28 mouse cellular contexts compared by ENCODE assay signal in the genomic region with DNA sequence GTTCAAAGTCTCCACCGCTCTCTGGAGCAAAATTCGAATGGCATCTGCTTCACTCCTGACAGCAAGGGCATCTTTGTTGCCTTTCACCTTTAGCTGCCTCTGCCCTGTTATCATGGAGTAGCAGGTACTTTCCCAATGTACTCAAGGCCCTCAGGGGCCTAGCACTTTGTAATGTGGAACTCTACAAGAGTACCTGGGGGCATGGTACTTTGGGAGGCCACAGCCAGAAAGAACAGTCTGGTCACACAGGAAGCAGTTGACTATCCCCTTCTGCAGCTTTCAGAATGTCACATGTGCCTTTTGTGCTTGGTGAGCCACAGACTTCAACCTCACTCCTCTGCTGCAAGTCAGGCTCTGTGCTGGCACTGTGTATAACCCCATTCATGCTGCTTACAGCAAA.
"Had no signal": no experiment of that assay in that cellular context is flagged by ENCODE, and none has a peak within 500 bp of the region (broad histone marks: within the 10 kb centered on the region; RNA-seq: fewer than 3 reads in every experiment).

No protein-coding gene starts in this region.

- H3K36me3 ChIP-seq: embryonic facial prominence, embryonic 10.5 days; embryonic facial prominence, embryonic 12.5 days; embryonic facial prominence, embryonic 13.5 days; embryonic facial prominence, embryonic 15.5 days; forebrain, embryonic 10.5 days; forebrain, embryonic 12.5 days; forebrain, embryonic 15.5 days had no signal

- H3K27ac ChIP-seq: embryonic facial prominence, embryonic 10.5 days; embryonic facial prominence, embryonic 12.5 days; embryonic facial prominence, embryonic 13.5 days; embryonic facial prominence, embryonic 15.5 days; forebrain, embryonic 10.5 days; forebrain, embryonic 12.5 days; forebrain, embryonic 13.5 days; forebrain, embryonic 15.5 days; gastrocnemius, adult 2 months; heart, adult 2 months had no signal

- H3K4me1 ChIP-seq: embryonic facial prominence, embryonic 12.5 days; embryonic facial prominence, embryonic 15.5 days; forebrain, embryonic 13.5 days; forebrain, embryonic 15.5 days had no signal

- H3K27me3 ChIP-seq: embryonic facial prominence, embryonic 12.5 days; embryonic facial prominence, embryonic 15.5 days; forebrain, embryonic 12.5 days; forebrain, embryonic 13.5 days; forebrain, embryonic 15.5 days had no signal

- ATAC-seq: forebrain, embryonic 13.5 days; forebrain, embryonic 14.5 days; forebrain, embryonic 15.5 days; forebrain, embryonic 16.5 days; forebrain, postnatal 0 days had no signal

- H3K9me3 ChIP-seq: embryonic facial prominence, embryonic 10.5 days; embryonic facial prominence, embryonic 12.5 days; embryonic facial prominence, embryonic 13.5 days; embryonic facial prominence, embryonic 15.5 days; forebrain, embryonic 10.5 days; forebrain, embryonic 12.5 days; forebrain, embryonic 13.5 days; forebrain, embryonic 15.5 days had no signal

- H3K4me3 ChIP-seq: embryonic facial prominence, embryonic 10.5 days; embryonic facial prominence, embryonic 12.5 days; embryonic facial prominence, embryonic 13.5 days; embryonic facial prominence, embryonic 15.5 days; erythroblast, embryonic 14.5 days; forebrain, embryonic 10.5 days; forebrain, embryonic 12.5 days; forebrain, embryonic 13.5 days; forebrain, embryonic 15.5 days; gastrocnemius, adult 2 months; heart, adult 2 months had no signal

- H3K9ac ChIP-seq: embryonic facial prominence, embryonic 12.5 days; embryonic facial prominence, embryonic 13.5 days; embryonic facial prominence, embryonic 15.5 days; forebrain, embryonic 12.5 days; forebrain, embryonic 13.5 days; forebrain, embryonic 15.5 days; forebrain, postnatal 0 days had no signal

- H3K4me2 ChIP-seq: embryonic facial prominence, embryonic 12.5 days; embryonic facial prominence, embryonic 13.5 days; embryonic facial prominence, embryonic 15.5 days; forebrain, embryonic 12.5 days; forebrain, embryonic 13.5 days; forebrain, embryonic 15.5 days had no signal

- DNase-seq: cerebellum, adult 8-10 months; cerebellum, adult 9-10 months; cerebellum, adult 9-11 months; cerebellum, postnatal 10 days; cerebellum, postnatal 14 days; cerebellum, postnatal 25 days; cerebellum, postnatal 36 days; embryo, embryonic 11 days; forebrain, postnatal 0 days; gastrocnemius, adult 2 months; gastrocnemius, postnatal 10 days; gastrocnemius, postnatal 14 days; gastrocnemius, postnatal 25 days; gastrocnemius, postnatal 36 days; heart, adult 11 months; heart, adult 18-20 months; heart, adult 2 months had no signal
